Mouse (Mus musculus) liver, adult 2 months (tissue): ENCODE results near the gene Nsfl1c.

ENCODE experiments used
- CTCF ChIP-seq: fragments of 200-500 bp; IDR thresholded peaks from 2 replicates; pipeline ENCODE4 v1.5.1; 2011; ENCODE audit warnings: low read depth, low read length, control low read depth
- POLR2A ChIP-seq: fragments of 200-500 bp; IDR thresholded peaks from 2 replicates; pipeline ENCODE4 v1.6.1; 2011; ENCODE audit warnings: low read length, control low read depth; ENCODE audit not compliant: insufficient read depth; ENCODE audit errors: extremely low read depth

DNA sequence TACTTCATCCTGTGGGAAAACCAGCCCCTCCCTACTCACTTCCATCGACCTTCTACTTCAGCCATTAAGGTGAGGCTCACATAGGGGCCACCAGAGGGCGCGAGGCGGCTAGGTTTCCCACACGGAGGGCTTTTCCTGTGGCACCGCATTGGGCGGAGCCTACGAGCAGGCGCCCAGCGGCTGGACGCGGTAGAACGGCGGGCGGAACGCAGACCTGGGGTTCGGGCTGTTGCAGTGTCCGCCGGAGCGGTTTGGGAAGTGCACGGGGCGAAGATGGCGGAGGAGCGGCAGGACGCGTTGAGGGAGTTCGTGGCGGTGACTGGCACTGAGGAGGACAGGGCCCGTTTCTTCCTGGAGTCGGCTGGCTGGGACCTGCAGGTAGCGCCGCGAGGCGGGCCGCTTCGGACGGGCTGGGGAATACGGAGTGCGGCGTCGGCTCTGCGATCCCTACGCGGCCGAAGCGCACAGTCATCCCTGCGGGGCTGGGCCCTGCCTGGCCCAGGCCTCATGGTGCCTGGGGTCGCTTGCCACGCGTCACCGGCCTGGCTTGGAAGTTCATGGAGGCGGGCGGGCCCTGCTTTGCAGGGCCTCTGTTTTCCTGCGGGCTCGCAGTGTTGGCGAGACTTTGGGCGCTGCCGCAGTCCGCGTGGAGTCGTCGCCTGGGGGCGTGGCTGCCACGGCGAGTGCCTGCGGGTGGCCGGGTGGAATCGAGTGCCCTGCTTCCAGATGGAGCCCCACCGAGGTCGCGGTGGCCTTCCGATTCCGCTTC lies at the start of gene Nsfl1c:
- peak; percentile 95 for TF ChIP-seq CTCF
- peak; percentile 71; the same call in 1 of the 2 replicates for TF ChIP-seq POLR2A
